Comparison of ENCODE assay signal across 13 mouse cellular contexts in the genomic region with DNA sequence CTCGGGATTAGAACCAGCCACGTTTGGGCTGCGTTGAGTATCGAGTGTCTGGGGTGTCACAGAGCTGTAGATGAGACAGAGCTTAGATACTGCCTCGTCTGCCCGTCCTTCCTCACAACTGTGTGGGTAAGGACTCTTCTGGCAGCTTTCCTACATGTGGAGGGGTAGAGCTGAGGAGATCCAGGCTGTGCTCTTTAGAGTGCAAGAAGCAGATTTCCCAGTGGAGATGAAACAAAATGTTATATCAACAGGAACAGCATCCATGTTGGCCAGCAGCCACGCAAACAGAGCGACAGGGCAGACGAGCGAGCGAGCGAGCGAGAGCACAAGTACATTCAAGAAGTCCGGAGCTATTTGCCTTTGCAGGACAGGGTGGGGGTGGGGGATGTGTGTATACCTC. TPM values are rescaled to one million over a fixed set of nuclear protein-coding genes. Genes with fewer than 3 reads are reported as not detected.
A peak's percentile ranks its signal among the peaks of the same experiment; 100 is the strongest.
DNase-seq lines count a peak whose midpoint lies in the region; ATAC-seq and TF ChIP-seq lines count a peak whose summit lies in the region.
"Had no signal": no experiment of that assay in that cellular context is flagged by ENCODE, and none has a peak within 500 bp of the region (broad histone marks: within the 10 kb centered on the region; RNA-seq: fewer than 3 reads in every experiment).

No protein-coding gene starts in this region.

- no peaks in the 10 kb centered on the region for H3K9me3 ChIP-seq in heart, embryonic 11.5 days (replicated peaks; ENCODE audit: control insufficient read depth, low read length)
- H3K9me3 ChIP-seq in lung, embryonic 14.5 days (ENCODE audit: low read depth, low read length) = no peaks in the 10 kb centered on the region
- H3K9me3 ChIP-seq: heart, embryonic 12.5 days; limb, embryonic 15.5 days; midbrain, embryonic 13.5 days; stomach, embryonic 15.5 days had no signal

- peak; percentile 9 to 11 for DNase-seq in heart, postnatal 10 days
- peak; percentile 83 for DNase-seq in lung, embryonic 14.5 days
- no peak for DNase-seq in lung, adult 18-20 months
- DNase-seq in cerebellum, postnatal 36 days = peak; percentile 36 to 39
- peak; percentile 67 for DNase-seq in right cerebral cortex, adult 18-20 months
- no peak for DNase-seq in gastrocnemius, postnatal 4 days (ENCODE audit: low spot score in 2 of 2)
- DNase-seq in adipocyte (ENCODE audit: low spot score) = no peak
- DNase-seq: kidney, adult 9 months had no signal

- no peaks in the 10 kb centered on the region for H3K36me3 ChIP-seq in heart, embryonic 11.5 days (ENCODE audit: control insufficient read depth, insufficient read depth, low read length)
- no peaks in the 10 kb centered on the region for H3K36me3 ChIP-seq in lung, embryonic 14.5 days (ENCODE audit: insufficient read depth)
- H3K36me3 ChIP-seq: heart, embryonic 12.5 days; limb, embryonic 15.5 days; midbrain, embryonic 13.5 days; stomach, embryonic 15.5 days had no signal

- no peak for TF ChIP-seq CTCF in lung, embryonic 14.5 days (IDR thresholded peaks at IDR 0.05; ENCODE audit: low read depth)

- no peak overlapping the region for H3K27ac ChIP-seq in heart, embryonic 11.5 days (ENCODE audit: low read depth, low read length)
- H3K27ac ChIP-seq in lung, embryonic 14.5 days (ENCODE audit: low read depth) = no peak overlapping the region
- H3K27ac ChIP-seq: limb, embryonic 15.5 days; midbrain, embryonic 13.5 days; stomach, embryonic 15.5 days had no signal

- H3K4me2 ChIP-seq in heart, embryonic 11.5 days = no peak overlapping the region
- H3K4me2 ChIP-seq in lung, embryonic 14.5 days = no peak overlapping the region
- H3K4me2 ChIP-seq: heart, embryonic 12.5 days; limb, embryonic 15.5 days; stomach, embryonic 15.5 days had no signal

- no peak overlapping the region for H3K4me3 ChIP-seq in heart, embryonic 11.5 days (ENCODE audit: low read depth, low read length)
- H3K4me3 ChIP-seq in lung, embryonic 14.5 days (ENCODE audit: low read depth, low read length) = no peak overlapping the region
- H3K4me3 ChIP-seq: heart, embryonic 12.5 days; limb, embryonic 15.5 days; midbrain, embryonic 13.5 days; stomach, embryonic 15.5 days had no signal

- ATAC-seq in heart, embryonic 11.5 days (replicated peaks; ENCODE audit: insufficient number of reproducible peaks, low FRiP score, low TSS enrichment) = no peak
- ATAC-seq in lung, embryonic 14.5 days (ENCODE audit: insufficient read depth) = peak; percentile 36
- ATAC-seq: midbrain, embryonic 13.5 days had no signal

- H3K27me3 ChIP-seq in heart, embryonic 11.5 days (ENCODE audit: control insufficient read depth, insufficient read depth, low read length) = peaks cover 28% of the 10 kb centered on the region
- H3K27me3 ChIP-seq in lung, embryonic 14.5 days (ENCODE audit: insufficient read depth, low read length) = peaks cover 26% of the 10 kb centered on the region

- H3K9ac ChIP-seq in heart, embryonic 11.5 days (ENCODE audit: low read depth, low read length) = no peak overlapping the region
- no peak overlapping the region for H3K9ac ChIP-seq in lung, embryonic 14.5 days
- H3K9ac ChIP-seq: heart, embryonic 12.5 days; limb, embryonic 15.5 days; midbrain, embryonic 13.5 days; stomach, embryonic 15.5 days had no signal

- H3K4me1 ChIP-seq in heart, embryonic 11.5 days (ENCODE audit: control insufficient read depth, insufficient read depth, low read length) = peaks cover 4% of the 10 kb centered on the region; the same call in 1 of the 2 replicates
- H3K4me1 ChIP-seq in lung, embryonic 14.5 days (ENCODE audit: insufficient read depth) = peaks cover 8% of the 10 kb centered on the region; the same call in 1 of the 2 replicates
- H3K4me1 ChIP-seq: heart, embryonic 12.5 days had no signal

- WGBS in heart, embryonic 11.5 days (ENCODE audit: insufficient replicate concordance) = 66% methylated on average over 14 of the region's 14 CpGs
- WGBS in lung, embryonic 14.5 days = 27% methylated on average over 14 of the region's 14 CpGs

- intact Hi-C loops in heart, postnatal 10 days (cut with DNase I) = loop anchor here (10.0 kb wide), 1 partner anchor 711 kb away; no protein-coding TSS in a partner anchor

RNA-seq across cellular contexts. Expression of a gene that starts 3.1 kb away (rescaled TPM):
- under 1 TPM; 0.25 to 0.38 TPM for total RNA-seq in heart, postnatal 10 days (2021)
- polyA plus RNA-seq in heart, embryonic 11.5 days (2014; fragmentation: Nextera tagmentation; extraction: Ambion mirVana) = 0.30 and 0.39 TPM in 2 replicates
- polyA plus RNA-seq in lung, embryonic 14.5 days (2014; fragmentation: Nextera tagmentation; extraction: Ambion mirVana) = 1.7 and 2.0 TPM in 2 replicates
- under 1 TPM; 0.10 to 0.12 TPM for total RNA-seq in gastrocnemius, postnatal 4 days (2021)

RNA-seq across cellular contexts. Expression of a gene that starts 55.8 kb away (rescaled TPM):
- 10 to 100 TPM; 44.2 TPM for total RNA-seq in heart, postnatal 10 days (2021)
- 24.8 and 25.7 TPM in 2 replicates for polyA plus RNA-seq in heart, embryonic 11.5 days (2014; fragmentation: Nextera tagmentation; extraction: Ambion mirVana)
- polyA plus RNA-seq in lung, embryonic 14.5 days (2014; fragmentation: Nextera tagmentation; extraction: Ambion mirVana) = 29.5 and 31.0 TPM in 2 replicates
- total RNA-seq in gastrocnemius, postnatal 4 days (2021) = 10 to 100 TPM; 38.8 to 40.7 TPM

Comparison
In these comparisons a context has a peak if more than half of its experiments do, and no peak if none do; other contexts are left out.
1. DNase-seq: peak in heart, postnatal 10 days (2 of 2), lung, embryonic 14.5 days (single experiment), cerebellum, postnatal 36 days (2 of 2) and right cerebral cortex, adult 18-20 months (single experiment); none in lung, adult 18-20 months (0 of 2), gastrocnemius, postnatal 4 days (0 of 2) and adipocyte (single experiment).